Mouse (Mus musculus) hindbrain, embryonic 16.5 days (tissue): ENCODE measurements around the gene D330020A13Rik. TPM values are rescaled to one million over a fixed set of nuclear protein-coding genes. Genes with fewer than 3 reads are reported as not detected.

Experiments used
- ATAC-seq: fragments of 200-750 bp; cut with Nextera tagmentation; 2 replicates; pipeline ENCODE4 v1.8.0; 2017; ENCODE audit warnings: moderate TSS enrichment, moderate library complexity
- H3K27ac ChIP-seq: fragments of 300-500 bp; sonication (generic); 2 replicates; pipeline ENCODE4 v1.5.1; 2014; ENCODE audit warnings: low read depth, mild to moderate bottlenecking, control low read depth, low read length, moderate library complexity
- H3K27me3 ChIP-seq: fragments of 300-500 bp; sonication (generic); replicated peaks from 2 replicates; pipeline ENCODE4 v1.6.1; 2014; ENCODE audit warnings: low read length; ENCODE audit not compliant: control insufficient read depth, insufficient read depth
- H3K36me3 ChIP-seq: fragments of 300-500 bp; sonication (generic); 2 replicates; pipeline ENCODE4 v1.6.1; 2014; ENCODE audit warnings: mild to moderate bottlenecking, low read length, moderate library complexity, mixed read lengths; ENCODE audit not compliant: control insufficient read depth, insufficient read depth
- H3K4me1 ChIP-seq: fragments of 300-500 bp; sonication (generic); 2 replicates; pipeline ENCODE4 v1.6.1; 2014; ENCODE audit warnings: low read depth, low read length; ENCODE audit not compliant: control insufficient read depth, insufficient read depth
- H3K4me2 ChIP-seq: fragments of 300-500 bp; sonication (generic); 2 replicates; pipeline ENCODE4 v1.6.1; 2014; ENCODE audit warnings: mild to moderate bottlenecking, low read length, control low read depth, moderate library complexity
- H3K4me3 ChIP-seq: fragments of 300-500 bp; sonication (generic); 2 replicates; pipeline ENCODE4 v1.5.1; 2014; ENCODE audit warnings: mild to moderate bottlenecking, low read length, control low read depth, moderate library complexity
- H3K9ac ChIP-seq: fragments of 300-500 bp; sonication (generic); 2 replicates; pipeline ENCODE4 v1.6.1; 2014; ENCODE audit warnings: low read depth, mild to moderate bottlenecking, control low read depth, low read length, moderate library complexity
- H3K9me3 ChIP-seq: fragments of 300-500 bp; sonication (generic); 2 replicates; pipeline ENCODE4 v1.6.1; 2014; ENCODE audit warnings: mild to moderate bottlenecking, low read length, moderate library complexity; ENCODE audit not compliant: control insufficient read depth
- WGBS: fragments of 180-500 bp; shearing (Covaris S2); extraction: QIAGEN DNeasy Blood & Tissue Kit; methylation state at CpG from one replicate; pipeline ENCODE4 v1.1.7; 2014; 5-methylcytosine and 5-hydroxymethylcytosine counted together
- polyA plus RNA-seq: library from polyadenylated mRNA; unstranded; fragments of >200 nt; fragmentation: Nextera tagmentation; extraction: Ambion mirVana; gene quantifications from 2 replicates; pipeline ENCODE4 v1.2.1, GENCODE M21; 2015

D330020A13Rik gene
- 0.14 TPM in 1 of 2 replicates, not detected in the other for polyA plus RNA-seq

DNA sequence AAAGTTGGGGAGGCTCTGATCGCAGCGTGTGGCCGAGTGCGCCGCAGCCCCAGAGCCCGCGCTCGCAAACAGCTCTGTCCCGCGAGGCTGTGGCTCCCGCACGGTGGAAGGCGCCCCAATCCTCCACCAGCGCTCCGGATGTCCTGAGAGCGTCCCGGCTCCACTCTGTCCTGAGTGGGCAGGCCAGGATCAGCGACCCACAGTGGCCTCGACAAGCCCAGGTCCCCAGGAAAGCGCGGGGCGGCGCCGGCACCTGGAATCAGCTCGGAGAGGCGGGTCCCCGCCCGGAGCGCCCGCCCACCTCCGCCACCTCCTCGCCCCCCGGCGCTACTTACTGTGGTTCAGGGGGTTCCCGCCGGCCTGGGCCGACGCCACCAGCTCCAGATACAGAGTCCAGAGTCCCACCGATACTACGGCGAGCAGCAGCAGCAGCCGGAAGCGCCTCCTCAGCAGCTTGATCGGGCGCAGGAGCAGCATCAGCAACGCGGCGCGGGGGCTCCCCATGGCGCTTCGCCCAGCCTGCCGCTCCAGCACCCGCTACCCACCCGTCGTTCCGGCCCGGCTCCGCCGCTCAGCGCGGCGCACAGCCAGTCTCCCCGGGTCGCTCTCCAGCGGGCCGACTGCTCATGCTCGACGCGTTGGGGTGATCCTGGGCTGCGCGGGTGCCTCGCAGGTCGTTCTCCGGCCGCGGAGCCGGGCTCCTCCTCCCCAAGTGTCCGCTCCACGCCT, at the start of gene D330020A13Rik, which contains the start of gene B4galnt3:
Gene D330020A13Rik (plus strand): TSS at position 309 of the 729 bp plus-strand sequence.
Gene B4galnt3 (minus strand): TSS at position 504 of the 729 bp plus-strand sequence.
- Histone ChIP-seq H3K4me3 (peak within 1 kb of the TSS; percentile 81), H3K27me3 (peaks cover 12% of the 10 kb centered on the region), H3K9me3 (no peaks in the 10 kb centered on the region), H3K36me3 (no peaks in the 10 kb centered on the region), H3K27ac (no peak within 1 kb of the TSS), H3K4me1 (peaks cover 4% of the 10 kb centered on the region), H3K9ac (peak within 1 kb of the TSS; percentile 73), H3K4me2 (peak within 1 kb of the TSS; percentile 100)
- ATAC-seq: peak; percentile 84
- under 1% methylated on average over 69 of the region's 79 CpGs for WGBS

DNA sequence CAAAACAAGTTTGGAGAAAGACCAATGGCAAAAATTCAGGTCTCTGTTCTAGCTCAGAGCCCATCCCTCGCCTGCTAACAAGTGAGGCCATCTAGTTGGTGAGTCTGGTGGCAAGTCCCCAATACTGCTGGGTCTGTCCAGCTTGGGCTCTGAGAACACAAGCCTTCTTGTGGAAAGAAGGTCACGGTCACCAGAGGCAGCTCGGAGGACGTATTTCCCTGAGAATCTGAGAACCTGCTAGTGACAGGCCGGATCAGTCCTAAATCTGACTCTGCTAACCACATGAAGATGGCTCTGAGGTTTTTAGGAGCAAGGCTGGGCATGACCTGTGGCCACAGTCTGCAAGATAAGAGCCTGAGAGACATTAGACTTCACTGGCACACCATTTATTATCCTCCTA, 47.5 kb upstream of the D330020A13Rik start:
- no peaks in the 10 kb centered on the region for H3K9me3 ChIP-seq
- no peak overlapping the region for H3K27ac ChIP-seq
- no peak for ATAC-seq
- no peaks in the 10 kb centered on the region for H3K27me3 ChIP-seq
- H3K36me3 ChIP-seq: no peaks in the 10 kb centered on the region
- no peak overlapping the region for H3K4me2 ChIP-seq
- H3K4me3 ChIP-seq: no peak overlapping the region
- no peaks in the 10 kb centered on the region for H3K4me1 ChIP-seq
- H3K9ac ChIP-seq: no peak overlapping the region
- WGBS: 85% methylated on average over 5 of the region's 5 CpGs

GRCm38 (mm10) chr6:120249831-120250230, 44.3 kb upstream of the D330020A13Rik start:
- no peaks in the 10 kb centered on the region for H3K9me3 ChIP-seq
- 86% methylated on average over 5 of the region's 5 CpGs for WGBS
- ATAC-seq: no peak
- no peaks in the 10 kb centered on the region for H3K27me3 ChIP-seq
- no peak overlapping the region for H3K4me2 ChIP-seq
- no peaks in the 10 kb centered on the region for H3K36me3 ChIP-seq
- H3K4me1 ChIP-seq: no peaks in the 10 kb centered on the region
- no peak overlapping the region for H3K27ac ChIP-seq
- no peak overlapping the region for H3K4me3 ChIP-seq
- no peak overlapping the region for H3K9ac ChIP-seq

DNA sequence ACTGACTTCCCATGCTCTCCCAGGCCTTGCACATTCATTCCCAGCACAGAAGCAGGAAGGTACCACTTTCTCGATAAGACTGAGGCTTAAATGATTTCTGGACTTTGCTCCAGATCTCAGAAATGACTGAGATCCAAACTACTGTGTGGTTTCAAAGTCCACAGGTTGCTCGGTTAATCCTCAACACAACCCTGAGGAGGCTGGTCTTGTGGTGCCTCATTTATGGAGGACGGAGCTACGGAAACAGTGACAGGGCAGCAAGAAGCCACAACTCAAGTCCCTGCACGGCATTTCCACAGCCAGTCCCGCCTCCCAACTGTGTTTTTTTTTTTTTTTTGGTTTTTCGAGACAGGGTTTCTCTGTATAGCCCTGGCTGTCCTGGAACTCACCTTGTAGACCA, 43.2 kb upstream of the D330020A13Rik start:
- Histone ChIP-seq H3K4me2 (no peak overlapping the region), H3K36me3 (no peaks in the 10 kb centered on the region), H3K4me3 (no peak overlapping the region), H3K9me3 (no peaks in the 10 kb centered on the region), H3K27me3 (no peaks in the 10 kb centered on the region), H3K27ac (no peak overlapping the region), H3K9ac (no peak overlapping the region), H3K4me1 (no peaks in the 10 kb centered on the region)
- no peak for ATAC-seq
- WGBS: 91% methylated on average over 7 of the region's 7 CpGs

DNA sequence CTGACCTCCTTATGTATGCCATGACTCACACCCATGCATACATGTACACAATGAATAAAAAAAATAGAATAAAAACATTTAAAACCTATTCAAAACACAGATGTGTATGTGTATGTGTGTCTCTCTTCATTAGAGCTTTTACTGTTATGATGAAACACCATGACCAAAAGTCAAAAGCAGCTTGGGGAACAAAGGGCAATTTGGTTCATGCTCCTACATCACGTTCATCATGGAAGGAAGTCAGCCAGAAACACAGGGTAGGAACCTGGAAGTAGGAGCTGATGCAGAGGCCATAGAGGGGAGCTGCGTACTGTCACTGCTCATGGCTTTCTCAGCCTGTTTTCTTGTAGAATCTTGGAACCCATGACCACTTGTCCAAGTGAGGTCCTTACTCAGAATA, 41.4 kb upstream of the D330020A13Rik start:
- Histone ChIP-seq H3K4me1 (no peaks in the 10 kb centered on the region), H3K4me3 (no peak overlapping the region), H3K4me2 (no peak overlapping the region), H3K36me3 (no peaks in the 10 kb centered on the region), H3K27me3 (no peaks in the 10 kb centered on the region), H3K9me3 (no peaks in the 10 kb centered on the region), H3K27ac (no peak overlapping the region), H3K9ac (no peak overlapping the region)
- 92% methylated on average over 2 of the region's 2 CpGs for WGBS
- ATAC-seq: no peak

- Histone ChIP-seq H3K4me2 (no peak overlapping the region), H3K9ac (no peak overlapping the region), H3K9me3 (no peaks in the 10 kb centered on the region), H3K36me3 (no peaks in the 10 kb centered on the region), H3K4me3 (no peak overlapping the region), H3K27me3 (no peaks in the 10 kb centered on the region), H3K4me1 (no peaks in the 10 kb centered on the region), H3K27ac (no peak overlapping the region)
- ATAC-seq: no peak
- 57% methylated on average over 4 of the region's 4 CpGs for WGBS
Measured at GRCm38 (mm10) chr6:120254640-120255039, 39.5 kb upstream of the D330020A13Rik start.

GRCm38 (mm10) chr6:120255144-120255543, 39.0 kb upstream of the D330020A13Rik start:
- H3K9ac ChIP-seq: no peak overlapping the region
- H3K9me3 ChIP-seq: no peaks in the 10 kb centered on the region
- no peak for ATAC-seq
- no peak overlapping the region for H3K4me2 ChIP-seq
- H3K36me3 ChIP-seq: no peaks in the 10 kb centered on the region
- no peaks in the 10 kb centered on the region for H3K4me1 ChIP-seq
- H3K4me3 ChIP-seq: no peak overlapping the region
- 70% methylated on average over 4 of the region's 4 CpGs for WGBS
- H3K27ac ChIP-seq: no peak overlapping the region
- H3K27me3 ChIP-seq: no peaks in the 10 kb centered on the region

DNA sequence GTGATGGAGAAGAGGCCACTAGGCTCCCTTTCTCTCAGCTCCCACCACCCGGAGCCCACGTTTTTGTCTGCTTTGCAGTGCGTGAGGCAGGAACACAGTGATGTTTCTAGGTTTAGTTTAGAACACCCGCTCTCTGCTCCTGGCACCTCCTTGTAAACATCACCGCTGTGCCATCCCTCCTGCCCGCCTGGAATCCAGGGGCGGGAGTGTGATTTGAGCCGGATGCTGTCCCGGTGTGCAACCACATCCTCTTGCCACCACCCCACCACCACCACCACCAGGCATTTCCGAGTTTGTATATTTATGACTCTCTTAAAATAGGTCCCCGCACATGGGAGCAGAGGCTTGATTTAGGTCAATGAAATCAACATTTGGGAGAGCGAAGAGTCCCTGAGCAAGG, 38.5 kb upstream of the D330020A13Rik start:
- Histone ChIP-seq H3K27me3 (no peaks in the 10 kb centered on the region), H3K9me3 (no peaks in the 10 kb centered on the region), H3K4me3 (no peak overlapping the region), H3K27ac (no peak overlapping the region), H3K36me3 (no peaks in the 10 kb centered on the region), H3K4me2 (no peak overlapping the region), H3K9ac (no peak overlapping the region), H3K4me1 (no peaks in the 10 kb centered on the region)
- 83% methylated on average over 12 of the region's 12 CpGs for WGBS
- ATAC-seq: no peak

GRCm38 (mm10) chr6:120256431-120256935, 37.7 kb upstream of the D330020A13Rik start:
- no peak for ATAC-seq
- Histone ChIP-seq H3K27ac (no peak overlapping the region), H3K36me3 (no peaks in the 10 kb centered on the region), H3K9me3 (no peaks in the 10 kb centered on the region), H3K27me3 (no peaks in the 10 kb centered on the region), H3K4me3 (no peak overlapping the region), H3K9ac (no peak overlapping the region), H3K4me1 (no peaks in the 10 kb centered on the region), H3K4me2 (no peak overlapping the region)
- WGBS: 70% methylated on average over 5 of the region's 5 CpGs
